Mouse (Mus musculus) megakaryocyte, embryonic 14.5 days (primary cell): ENCODE measurements around the gene Vps13d. TPM values are rescaled to one million over a fixed set of nuclear protein-coding genes. Genes with fewer than 3 reads are reported as not detected.

ENCODE experiments used
- H3K27me3 ChIP-seq: replicated peaks from 2 replicates; pipeline ENCODE3; 2012; ENCODE audit warnings: inconsistent platforms
- H3K36me3 ChIP-seq: replicated peaks from 2 replicates; pipeline ENCODE3; 2012; ENCODE audit warnings: low read length, inconsistent platforms, mixed read lengths
- H3K4me1 ChIP-seq: 2 replicates; pipeline ENCODE4 v1.6.1; 2012; ENCODE audit warnings: inconsistent platforms
- H3K4me3 ChIP-seq: replicated peaks from 2 replicates; pipeline ENCODE3; 2012; ENCODE audit warnings: moderate library complexity, mild to moderate bottlenecking, inconsistent platforms
- H3K9me3 ChIP-seq: 2 replicates; pipeline ENCODE4 v1.6.1; 2012; ENCODE audit warnings: inconsistent platforms
- FLI1 ChIP-seq: IDR thresholded peaks from 2 replicates; pipeline ENCODE4 v1.6.1; 2012; ENCODE audit warnings: low read length, inconsistent platforms, mixed read lengths
- GATA1 ChIP-seq: IDR thresholded peaks from 3 replicates; pipeline ENCODE4 v1.6.1; 2012; ENCODE audit warnings: mixed read lengths, low read length, inconsistent platforms, borderline replicate concordance
- polyA plus RNA-seq: library from polyadenylated mRNA; stranded (reverse); fragments of >175 nt; gene quantifications from 2 replicates; pipeline ENCODE4 v1.2.3, GENCODE M21; 2012; ENCODE audit warnings: low replicate concordance; ENCODE audit not compliant: insufficient read depth

The Vps13d gene
- polyA plus RNA-seq, 1 experiment = 20.6 TPM

GRCm38 (mm10) chr4:145213999-145214785 is 19.4 kb upstream of the Vps13d start:
- Histone ChIP-seq H3K36me3 (peaks cover 50% of the 10 kb centered on the region), H3K27me3 (peaks cover 3% of the 10 kb centered on the region), H3K4me1 (peaks cover 42% of the 10 kb centered on the region), H3K4me3 (no peak overlapping the region), H3K9me3 (no peaks in the 10 kb centered on the region)
- TF ChIP-seq GATA1 = no peak
- no peak for TF ChIP-seq FLI1

GRCm38 (mm10) chr4:145211076-145211475 is 16.3 kb upstream of the Vps13d start:
- peaks cover 2% of the 10 kb centered on the region for H3K27me3 ChIP-seq
- TF ChIP-seq FLI1 (no peak), GATA1 (no peak)
- H3K4me3 ChIP-seq = peak overlapping the region; percentile 4
- peaks cover 21% of the 10 kb centered on the region for H3K36me3 ChIP-seq
- H3K4me1 ChIP-seq = peaks cover 45% of the 10 kb centered on the region
- no peaks in the 10 kb centered on the region for H3K9me3 ChIP-seq

GRCm38 (mm10) chr4:145210564-145210963 is 15.8 kb upstream of the Vps13d start:
- TF ChIP-seq FLI1 (no peak), GATA1 (no peak)

DNA sequence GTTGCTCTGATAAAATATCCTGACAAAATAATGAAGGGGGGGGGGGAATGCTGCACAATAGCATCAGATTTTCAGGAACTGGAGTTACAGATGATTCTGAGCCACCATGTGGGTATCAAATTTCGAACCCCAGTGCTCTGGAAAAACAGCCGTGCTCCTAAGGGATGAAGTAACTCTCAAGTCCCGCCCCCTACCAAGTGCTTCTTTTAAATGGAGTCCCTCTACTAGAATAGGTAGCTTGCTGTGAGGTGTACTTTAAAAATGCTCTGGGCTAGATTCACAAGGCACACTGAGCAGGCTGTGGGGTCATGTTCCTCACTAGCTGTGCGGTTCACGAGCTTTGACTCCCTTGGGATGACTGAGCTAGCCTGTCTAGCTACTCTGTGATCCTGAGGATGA is 14.9 kb upstream of the Vps13d start:
- TF ChIP-seq FLI1 (no peak), GATA1 (no peak)
- peaks cover 2% of the 10 kb centered on the region for H3K27me3 ChIP-seq
- H3K4me3 ChIP-seq = no peak overlapping the region
- peaks cover 34% of the 10 kb centered on the region for H3K4me1 ChIP-seq
- H3K36me3 ChIP-seq = peaks cover 8% of the 10 kb centered on the region
- no peaks in the 10 kb centered on the region for H3K9me3 ChIP-seq

More at GRCm38 (mm10) chr4:145210564-145210963, 15.8 kb upstream of the Vps13d start:
- Histone ChIP-seq H3K4me1 (peaks cover 40% of the 10 kb centered on the region), H3K4me3 (no peak overlapping the region), H3K27me3 (peaks cover 2% of the 10 kb centered on the region), H3K9me3 (no peaks in the 10 kb centered on the region), H3K36me3 (peaks cover 16% of the 10 kb centered on the region)

DNA sequence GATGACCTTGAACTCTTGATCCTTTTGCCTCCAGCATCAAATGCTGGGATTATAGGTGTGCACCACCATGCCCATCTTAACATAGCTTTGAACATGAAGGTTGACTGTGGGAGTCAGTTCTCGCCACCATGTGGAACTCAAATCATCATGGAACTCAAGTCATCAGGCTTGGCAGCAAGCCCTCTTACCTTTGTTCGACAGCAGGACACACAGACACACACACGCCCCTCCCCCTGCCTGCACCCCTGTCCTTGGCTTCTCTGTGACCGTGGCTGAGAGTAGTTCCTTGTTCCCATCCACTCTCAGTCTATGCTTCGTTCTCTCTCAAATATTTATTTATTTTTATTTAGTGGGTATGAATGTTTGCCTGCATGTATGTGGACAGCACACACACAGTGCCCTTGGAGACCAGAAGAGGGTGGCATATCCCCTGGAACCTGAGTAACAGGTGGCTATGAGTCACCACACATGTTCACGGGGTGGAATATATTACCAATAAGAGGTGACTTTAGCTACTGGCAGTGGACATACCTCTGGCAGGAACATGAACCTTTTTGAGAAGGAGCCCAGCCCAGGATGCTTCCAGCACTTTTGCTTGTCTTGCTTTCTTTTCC is 14.4 kb upstream of the Vps13d start:
- Histone ChIP-seq H3K4me1 (peaks cover 29% of the 10 kb centered on the region), H3K27me3 (peaks cover 2% of the 10 kb centered on the region), H3K36me3 (peaks cover 3% of the 10 kb centered on the region), H3K9me3 (no peaks in the 10 kb centered on the region), H3K4me3 (no peak overlapping the region)
- TF ChIP-seq GATA1 (no peak), FLI1 (no peak)

- TF ChIP-seq FLI1 (no peak), GATA1 (no peak)
- no peaks in the 10 kb centered on the region for H3K9me3 ChIP-seq
These were observed 13.0 kb upstream of the Vps13d start for GRCm38 (mm10) chr4:145207718-145208371.

DNA sequence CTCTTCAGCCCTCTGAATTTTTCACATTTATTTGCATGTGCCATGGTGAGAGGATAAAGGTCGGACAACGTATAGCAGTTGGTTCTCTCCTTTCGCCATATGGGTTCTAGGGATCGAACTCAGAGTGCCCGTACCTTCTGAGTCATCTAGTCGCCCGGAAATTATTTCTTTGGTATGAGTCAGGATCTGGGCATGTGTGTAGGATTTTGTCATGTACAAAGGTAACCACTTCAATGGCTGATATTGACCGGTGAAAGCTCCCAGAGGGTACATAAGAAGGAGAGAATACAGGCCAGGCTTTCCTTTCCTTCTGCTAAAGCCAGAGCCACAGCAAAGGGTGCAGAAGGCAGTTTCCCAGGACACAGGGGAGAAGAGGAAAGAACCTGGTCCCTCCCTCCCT is 10.0 kb upstream of the Vps13d start:
- H3K4me3 ChIP-seq = no peak overlapping the region
- TF ChIP-seq GATA1 (no peak), FLI1 (no peak)
- H3K9me3 ChIP-seq = no peaks in the 10 kb centered on the region
- peaks cover 2% of the 10 kb centered on the region for H3K27me3 ChIP-seq
- peaks cover 41% of the 10 kb centered on the region for H3K4me1 ChIP-seq
- no peaks in the 10 kb centered on the region for H3K36me3 ChIP-seq

More at GRCm38 (mm10) chr4:145207718-145208371, 13.0 kb upstream of the Vps13d start:
- H3K4me3 ChIP-seq = no peak overlapping the region
- H3K36me3 ChIP-seq = no peaks in the 10 kb centered on the region
- H3K4me1 ChIP-seq = peaks cover 30% of the 10 kb centered on the region
- H3K27me3 ChIP-seq = peaks cover 2% of the 10 kb centered on the region

GRCm38 (mm10) chr4:145203305-145203704 is 8.5 kb upstream of the Vps13d start:
- Histone ChIP-seq H3K36me3 (no peaks in the 10 kb centered on the region), H3K27me3 (peaks cover 2% of the 10 kb centered on the region), H3K4me1 (peaks cover 44% of the 10 kb centered on the region), H3K4me3 (no peak overlapping the region), H3K9me3 (no peaks in the 10 kb centered on the region)
- no peak for TF ChIP-seq FLI1
- TF ChIP-seq GATA1 = no peak

GRCm38 (mm10) chr4:145201424-145201823 is 6.6 kb upstream of the Vps13d start:
- TF ChIP-seq GATA1 = no peak
- no peak for TF ChIP-seq FLI1
- H3K4me1 ChIP-seq = peaks cover 52% of the 10 kb centered on the region
- H3K9me3 ChIP-seq = no peaks in the 10 kb centered on the region

More at GRCm38 (mm10) chr4:145201424-145201823, 6.6 kb upstream of the Vps13d start:
- Histone ChIP-seq H3K4me3 (no peak overlapping the region), H3K27me3 (no peaks in the 10 kb centered on the region), H3K36me3 (no peaks in the 10 kb centered on the region)
